Mouse (Mus musculus): ENCODE results near the gene Tmprss3.
A peak's percentile ranks its signal among the peaks of the same experiment; 100 is the strongest.

The Tmprss3 gene

GRCm38 (mm10) chr17:31198877-31199276 lies at the start of gene Tmprss3:
Gene Tmprss3 (minus strand): TSS chr17:31198977.
- DNase-seq (ENCODE audit: low read depth, low spot score), result no peak

DNA sequence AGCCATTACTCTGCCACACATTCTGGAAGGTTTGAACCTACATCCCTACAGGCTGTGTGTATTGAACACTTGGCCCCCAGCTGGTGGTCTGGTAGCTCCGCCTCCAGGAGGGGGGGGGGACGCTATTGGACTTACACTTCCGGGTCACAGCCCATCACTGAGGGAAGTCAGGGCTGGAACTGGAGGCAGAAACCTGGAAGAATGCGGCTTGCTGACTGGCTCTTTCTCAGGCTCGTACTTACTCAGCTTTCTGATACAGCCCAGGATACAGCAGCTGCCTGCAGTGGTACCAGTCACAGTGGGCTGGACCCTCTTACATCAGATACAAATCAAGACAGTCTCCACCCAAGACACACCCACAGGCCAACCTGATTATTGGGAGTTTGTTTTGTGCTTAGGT lies 48.4 kb upstream of the Tmprss3 start:
- DNase-seq (ENCODE audit: low read depth, low spot score), result no peak

GRCm38 (mm10) chr17:31245321-31245720 lies 46.5 kb upstream of the Tmprss3 start:
- no peak for DNase-seq (ENCODE audit: low read depth, low spot score)

DNA sequence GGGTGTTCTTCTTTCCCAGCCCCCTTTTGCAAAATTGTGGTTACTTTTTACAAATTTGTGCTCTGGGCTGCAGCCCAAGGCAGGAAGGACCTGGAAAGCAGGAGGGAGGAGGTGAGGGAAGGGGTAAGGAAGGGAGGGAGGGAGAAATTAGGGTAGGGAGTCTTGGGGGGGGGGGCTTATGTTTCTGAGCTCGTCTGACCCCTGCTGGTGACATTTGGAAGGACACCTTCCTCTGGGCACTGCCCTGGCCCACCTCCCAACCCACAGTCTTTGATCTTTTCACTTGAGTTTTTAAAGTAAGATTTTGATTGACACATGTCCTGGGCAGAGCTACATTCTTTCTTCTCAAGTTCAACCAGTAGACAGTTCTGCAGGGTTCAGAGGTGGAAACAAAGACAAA lies 44.0 kb upstream of the Tmprss3 start:
- no peak for DNase-seq (ENCODE audit: low read depth, low spot score)

- DNase-seq (ENCODE audit: low read depth, low spot score), result no peak
These were observed 42.4 kb upstream of the Tmprss3 start for GRCm38 (mm10) chr17:31241156-31241555.

- DNase-seq (ENCODE audit: low read depth, low spot score), result no peak
These were observed 39.6 kb upstream of the Tmprss3 start for GRCm38 (mm10) chr17:31238234-31239020.

DNA sequence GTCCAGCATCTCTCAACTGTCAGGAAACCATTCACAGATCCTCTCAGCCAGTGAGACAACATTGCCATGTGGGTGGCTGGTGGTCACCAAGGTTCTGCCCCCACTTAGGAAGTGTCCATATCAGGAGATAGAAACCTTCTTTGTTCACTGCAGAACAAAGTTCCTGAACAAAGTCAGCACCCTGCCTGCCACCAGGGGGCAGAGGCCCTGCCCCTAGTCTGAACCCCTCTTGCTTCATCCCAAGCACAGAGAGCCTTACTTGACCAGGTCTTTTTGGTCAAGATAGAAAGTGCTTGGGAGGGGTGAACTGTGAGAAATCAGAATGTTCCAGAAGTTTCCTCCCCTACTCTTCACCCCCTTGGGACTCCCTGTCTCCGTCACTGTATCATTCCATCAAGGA lies 37.1 kb upstream of the Tmprss3 start:
- no peak for DNase-seq (ENCODE audit: low read depth, low spot score)

DNA sequence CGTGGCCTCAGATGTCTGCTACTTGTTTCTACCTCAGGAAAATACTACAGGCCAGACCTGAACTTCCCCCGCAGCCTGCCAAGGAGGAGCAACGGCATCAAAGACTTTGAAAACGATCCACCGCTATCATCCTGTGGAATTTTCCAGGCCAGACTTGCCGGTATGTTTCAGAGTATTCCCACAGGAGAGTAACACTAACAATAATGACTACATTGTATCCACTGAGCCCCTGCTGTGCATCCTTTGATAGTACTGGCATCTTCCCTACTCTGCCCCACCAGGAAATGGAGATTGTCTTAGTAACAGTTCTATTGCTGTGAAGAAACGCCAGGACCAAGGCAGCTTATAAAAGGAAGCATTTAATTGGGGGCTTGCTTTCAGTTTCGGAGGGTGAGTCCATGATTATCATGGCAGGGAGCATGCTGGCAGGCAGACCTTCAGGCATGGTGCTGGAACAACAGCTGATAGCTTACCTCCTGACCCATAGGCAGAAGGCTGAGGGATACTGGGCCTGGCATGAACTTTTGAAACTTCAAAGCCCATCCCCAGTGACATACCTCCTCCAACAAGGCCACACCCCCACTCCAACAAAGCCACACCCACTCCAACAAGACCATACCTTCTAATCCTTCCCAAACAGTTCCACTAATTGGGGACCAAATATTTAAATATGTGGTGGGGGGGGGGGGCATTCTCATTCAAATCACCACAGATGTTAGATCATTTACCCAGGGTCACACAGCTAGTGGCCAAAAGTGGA lies 33.7 kb upstream of the Tmprss3 start:
- DNase-seq (ENCODE audit: low read depth, low spot score), result peak; percentile 15

- no peak for DNase-seq (ENCODE audit: low read depth, low spot score)
These were observed 33.0 kb upstream of the Tmprss3 start for GRCm38 (mm10) chr17:31231780-31232179.

- no peak for DNase-seq (ENCODE audit: low read depth, low spot score)
These were observed 28.2 kb upstream of the Tmprss3 start for GRCm38 (mm10) chr17:31226931-31227330.

DNA sequence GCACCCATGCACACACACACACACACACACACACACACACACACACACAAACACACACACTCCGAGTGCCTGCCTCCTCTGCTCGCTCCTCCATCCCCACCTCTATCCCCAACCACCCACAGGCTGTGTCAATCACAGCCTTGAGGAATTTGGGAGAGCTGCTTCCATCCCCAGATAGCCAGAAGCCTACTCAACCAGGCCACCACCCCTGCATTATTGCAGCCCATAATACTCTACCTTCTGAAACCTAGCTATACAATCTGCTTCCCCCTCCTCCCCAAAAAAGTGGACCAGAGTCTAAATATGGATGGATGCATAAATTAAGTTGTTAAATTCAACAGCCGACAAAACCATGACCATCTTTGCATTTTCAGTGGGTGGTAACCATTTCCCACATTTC lies 27.6 kb upstream of the Tmprss3 start:
- DNase-seq (ENCODE audit: low read depth, low spot score), result peak; percentile 29

GRCm38 (mm10) chr17:31224591-31224990 lies 25.8 kb upstream of the Tmprss3 start:
- DNase-seq (ENCODE audit: low read depth, low spot score), result no peak

DNA sequence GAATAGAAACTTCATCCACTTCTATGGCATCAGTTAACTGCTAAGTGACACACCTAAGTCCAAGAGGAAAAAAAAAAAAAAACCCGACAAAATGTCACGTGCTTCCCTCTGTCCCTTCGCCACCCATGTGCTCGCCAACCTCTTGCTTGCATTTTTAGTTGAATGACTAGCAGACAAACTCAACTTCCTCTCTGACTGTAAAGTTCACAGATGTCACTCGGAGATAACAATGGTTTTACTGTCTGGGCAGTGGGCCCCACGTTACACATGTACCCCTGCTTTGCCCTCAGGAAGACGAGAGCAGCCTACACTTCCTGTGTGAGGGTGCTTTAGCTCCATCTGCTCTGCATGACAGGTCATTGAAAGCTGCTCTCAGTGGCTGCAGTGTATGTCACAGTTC lies 25.1 kb upstream of the Tmprss3 start:
- no peak for DNase-seq (ENCODE audit: low read depth, low spot score)

GRCm38 (mm10) chr17:31222810-31223310 lies 24.1 kb upstream of the Tmprss3 start:
- no peak for DNase-seq (ENCODE audit: low read depth, low spot score)

DNA sequence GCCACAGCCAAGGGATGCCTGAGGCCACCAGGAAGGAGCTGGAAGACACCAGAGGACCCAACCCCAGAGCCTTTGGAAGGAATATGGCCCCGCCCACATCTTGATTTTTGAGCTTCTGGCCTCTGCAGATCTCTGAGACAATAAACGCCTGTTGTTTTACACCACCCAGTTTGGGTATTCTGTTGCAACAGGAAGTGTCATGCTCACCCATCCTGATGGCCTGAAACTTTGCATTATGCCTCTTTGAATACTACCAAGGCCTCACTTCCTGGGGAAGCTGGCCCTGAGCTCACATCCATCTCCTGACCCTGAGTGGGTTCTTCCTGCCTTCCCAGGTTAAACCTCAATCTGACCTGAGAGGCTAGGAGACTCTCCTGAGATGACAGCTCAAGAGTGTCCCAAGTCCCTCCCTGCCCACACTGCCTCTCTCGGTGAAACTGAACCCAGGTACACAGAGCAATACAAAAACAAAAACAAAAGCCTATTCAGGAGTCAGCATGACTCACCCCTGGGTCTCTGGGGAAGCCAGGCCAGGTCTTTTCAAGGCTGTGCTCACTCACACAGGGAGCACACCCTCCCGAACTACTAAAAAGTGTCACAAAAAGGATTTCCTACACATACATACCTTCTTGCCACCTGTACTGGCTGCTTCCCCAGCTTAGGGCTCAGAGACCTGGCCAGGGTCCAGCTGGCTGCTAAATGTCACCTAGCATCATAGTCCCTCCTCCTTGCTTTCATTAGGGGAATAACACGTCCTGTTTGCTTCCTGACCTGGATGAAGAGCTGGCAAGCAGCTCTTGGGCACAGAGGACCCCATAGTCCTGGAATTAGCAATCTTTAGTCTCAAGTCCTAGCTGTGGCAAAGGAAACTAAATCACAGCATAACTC lies 17.5 kb upstream of the Tmprss3 start:
- peak; percentile 7 for DNase-seq (ENCODE audit: low read depth, low spot score)

GRCm38 (mm10) chr17:31211881-31212280 lies 13.1 kb upstream of the Tmprss3 start:
- no peak for DNase-seq (ENCODE audit: low read depth, low spot score)

GRCm38 (mm10) chr17:31210299-31210698 lies 11.5 kb upstream of the Tmprss3 start:
- no peak for DNase-seq (ENCODE audit: low read depth, low spot score)

DNA sequence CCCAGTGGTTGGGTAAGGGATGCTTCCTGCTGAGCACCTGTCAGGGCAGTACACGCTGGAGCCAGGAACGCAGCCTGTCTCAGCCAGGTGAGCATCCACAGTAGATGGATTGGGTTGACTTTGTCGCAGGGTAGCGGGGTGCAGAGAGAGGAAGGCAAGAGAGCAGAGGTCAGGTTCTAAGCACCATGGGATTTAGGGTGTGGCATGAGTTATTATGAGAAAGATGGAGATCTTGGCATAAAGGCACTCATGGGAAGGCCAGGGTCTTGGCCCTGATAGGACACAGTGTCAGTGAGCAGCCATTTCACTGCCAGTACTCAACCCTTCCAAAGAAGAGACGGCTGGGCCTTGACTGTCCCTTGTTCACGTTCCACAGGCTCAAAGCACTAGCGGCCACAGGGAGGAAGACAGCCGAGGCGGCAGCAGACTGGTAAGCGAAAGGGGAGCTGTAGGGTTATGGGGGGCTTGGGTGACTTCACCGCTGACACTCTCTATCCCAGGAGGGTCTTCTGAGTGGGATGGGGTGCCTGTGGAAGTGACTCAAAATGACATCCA lies 10.7 kb upstream of the Tmprss3 start:
- DNase-seq (ENCODE audit: low read depth, low spot score), result no peak

- no peak for DNase-seq (ENCODE audit: low read depth, low spot score)
These were observed 9.9 kb upstream of the Tmprss3 start for GRCm38 (mm10) chr17:31208654-31209053.

DNA sequence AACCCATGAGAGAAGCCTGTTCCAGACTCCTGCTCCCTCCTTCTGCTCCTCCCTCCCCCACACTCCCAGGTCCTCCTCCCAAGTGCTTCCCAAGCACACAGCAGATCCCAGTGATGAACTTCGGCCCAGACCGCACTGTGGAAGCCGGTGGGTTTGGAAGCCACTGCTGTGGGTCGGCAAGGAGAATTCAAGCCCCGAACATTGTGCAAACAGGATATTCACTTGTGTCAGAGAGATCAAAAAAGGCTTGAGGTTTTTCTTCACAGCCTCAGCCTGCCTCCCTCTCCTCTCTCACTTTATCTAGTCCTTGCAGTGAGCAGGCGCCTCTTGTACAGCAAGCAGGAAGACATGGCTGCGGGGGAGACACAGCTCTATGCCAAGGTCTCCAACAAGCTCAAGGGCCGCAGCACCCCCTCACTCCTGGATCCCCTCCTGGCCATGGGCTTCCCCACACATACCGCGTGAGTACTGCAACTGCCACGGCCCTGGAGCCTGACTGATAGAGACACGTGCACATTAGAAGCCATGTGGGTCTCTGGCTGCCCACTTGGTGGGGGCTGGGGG lies 9.1 kb upstream of the Tmprss3 start, which contains the start of gene Ubash3a:
TSS of gene Ubash3a (plus strand) at position 103 of the 564 bp plus-strand sequence.
- no peak for DNase-seq (ENCODE audit: low read depth, low spot score)

- no peak for DNase-seq (ENCODE audit: low read depth, low spot score)
These were observed 2.5 kb downstream of the Tmprss3 start for GRCm38 (mm10) chr17:31196283-31196682.

Measured in brain, adult 2 months (tissue).